Mouse (Mus musculus): ENCODE measurements around the gene Synrg.
A peak's percentile ranks its signal among the peaks of the same experiment; 100 is the strongest.

Gene Synrg

GRCm38 (mm10) chr11:83991701-83992100, 27.5 kb downstream of the Synrg start:
- no peak for DNase-seq (ENCODE audit: low read depth)

GRCm38 (mm10) chr11:83993428-83993827, 29.2 kb downstream of the Synrg start:
- DNase-seq (ENCODE audit: low read depth): no peak

- DNase-seq (ENCODE audit: low read depth): no peak
Observed at GRCm38 (mm10) chr11:83994481-83994880, 30.3 kb downstream of the Synrg start.

- no peak for DNase-seq (ENCODE audit: low read depth)
Observed at GRCm38 (mm10) chr11:83995535-83995950, 31.3 kb downstream of the Synrg start.

GRCm38 (mm10) chr11:83997171-83997868, 33.1 kb downstream of the Synrg start:
- DNase-seq (ENCODE audit: low read depth): no peak

GRCm38 (mm10) chr11:83998993-83999392, 34.8 kb downstream of the Synrg start:
- DNase-seq (ENCODE audit: low read depth): no peak

- no peak for DNase-seq (ENCODE audit: low read depth)
Observed at GRCm38 (mm10) chr11:83999411-83999915, 35.2 kb downstream of the Synrg start.

- no peak for DNase-seq (ENCODE audit: low read depth)
Observed at GRCm38 (mm10) chr11:84001257-84001656, 37.0 kb downstream of the Synrg start.

- no peak for DNase-seq (ENCODE audit: low read depth)
Observed at GRCm38 (mm10) chr11:84003986-84004385, 39.8 kb downstream of the Synrg start.

GRCm38 (mm10) chr11:84009001-84009400, 44.8 kb downstream of the Synrg start:
- no peak for DNase-seq (ENCODE audit: low read depth)

- DNase-seq (ENCODE audit: low read depth): no peak
Observed at GRCm38 (mm10) chr11:84010411-84010810, 46.2 kb downstream of the Synrg start.

- no peak for DNase-seq (ENCODE audit: low read depth)
Observed at GRCm38 (mm10) chr11:84011050-84011449, 46.8 kb downstream of the Synrg start.

- no peak for DNase-seq (ENCODE audit: low read depth)
Observed at GRCm38 (mm10) chr11:84011576-84011975, 47.3 kb downstream of the Synrg start.

- no peak for DNase-seq (ENCODE audit: low read depth)
Observed at GRCm38 (mm10) chr11:84013105-84013504, 48.9 kb downstream of the Synrg start.

- peak; percentile 21 for DNase-seq (ENCODE audit: low read depth)
Observed at GRCm38 (mm10) chr11:84016147-84016809, 52.0 kb downstream of the Synrg start.

- DNase-seq (ENCODE audit: low read depth): no peak
Observed at GRCm38 (mm10) chr11:84016810-84017508, 52.7 kb downstream of the Synrg start.

- no peak for DNase-seq (ENCODE audit: low read depth)
Observed at GRCm38 (mm10) chr11:84027231-84027630, 63.0 kb downstream of the Synrg start.

- DNase-seq (ENCODE audit: low read depth): no peak
Observed at GRCm38 (mm10) chr11:84028271-84029028, 64.2 kb downstream of the Synrg start.

GRCm38 (mm10) chr11:84031971-84032370, 67.7 kb downstream of the Synrg start:
- peak; percentile 73 for DNase-seq (ENCODE audit: low read depth)

- no peak for DNase-seq (ENCODE audit: low read depth)
Observed at GRCm38 (mm10) chr11:84032559-84032958, 68.3 kb downstream of the Synrg start.

- DNase-seq (ENCODE audit: low read depth): no peak
Observed at GRCm38 (mm10) chr11:84033671-84034070, 69.4 kb downstream of the Synrg start.

GRCm38 (mm10) chr11:84040621-84041020, 76.4 kb downstream of the Synrg start:
- DNase-seq (ENCODE audit: low read depth): no peak
